Mouse (Mus musculus) embryo, embryonic 11 days (tissue): ENCODE results near the gene Tbc1d12.

ENCODE experiments used
- DNase-seq: peaks from one replicate; pipeline ENCODE4 v3.0.0-alpha.2; 2015

The Tbc1d12 gene

GRCm38 (mm10) chr19:38915677-38916076 lies 79.3 kb downstream of the Tbc1d12 start:
- peak; percentile 55 for DNase-seq

GRCm38 (mm10) chr19:38928481-38929158 lies 92.2 kb downstream of the Tbc1d12 start:
- DNase-seq = no peak

GRCm38 (mm10) chr19:38929471-38930251 lies 93.3 kb downstream of the Tbc1d12 start:
- DNase-seq = no peak

- DNase-seq = peak; percentile 23
These were observed 93.9 kb downstream of the Tbc1d12 start for GRCm38 (mm10) chr19:38930252-38930787.

- DNase-seq = peak; percentile 96
These were observed 94.6 kb downstream of the Tbc1d12 start, which contains the start of gene Hells for GRCm38 (mm10) chr19:38930788-38931565. Gene Hells, plus strand, starts transcription at chr19:38930915.

- no peak for DNase-seq
These were observed 95.1 kb downstream of the Tbc1d12 start for GRCm38 (mm10) chr19:38931566-38931890.

GRCm38 (mm10) chr19:38944590-38945307 lies 108.4 kb downstream of the Tbc1d12 start:
- DNase-seq = no peak
